Mouse (Mus musculus) v-Abl transformed pro-B cells (cell line): ENCODE measurements around the gene Stard13.

ENCODE experiments used
- in situ Hi-C, 2 experiments: fragments of 400-800 bp; cut with MboI; formaldehyde crosslinking; loops; one replicate each; pipeline ENCODE4 v1.15.1; 2025; ENCODE audit not compliant: unreplicated experiment in 2 of 2

Stard13 gene

DNA sequence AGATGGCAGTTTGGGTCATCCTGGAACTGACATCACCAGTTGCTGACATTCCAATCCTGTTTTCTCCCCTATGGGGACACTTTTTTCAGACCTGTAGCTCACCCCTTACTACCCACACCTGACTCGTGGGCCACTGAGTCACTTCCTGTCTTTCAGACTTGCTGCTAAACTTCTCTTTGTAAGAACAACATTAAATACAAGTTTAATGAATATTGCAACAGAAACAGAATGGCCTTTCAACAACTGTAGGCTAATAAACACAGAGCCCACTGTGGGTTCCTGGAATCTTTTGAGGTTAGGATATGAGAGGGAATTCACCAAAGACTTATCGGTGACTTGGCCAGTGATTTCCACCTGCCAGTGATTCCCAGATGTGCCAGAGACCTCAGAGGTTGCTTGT lies 123.8 kb downstream of the Stard13 start:
- in situ Hi-C loops: no loop called here

- in situ Hi-C loops: no loop called here
Measured at GRCm38 (mm10) chr5:151108955-151109354, 124.7 kb downstream of the Stard13 start.

- in situ Hi-C loops: no loop called here
Measured at GRCm38 (mm10) chr5:151108291-151108897, 125.2 kb downstream of the Stard13 start.

DNA sequence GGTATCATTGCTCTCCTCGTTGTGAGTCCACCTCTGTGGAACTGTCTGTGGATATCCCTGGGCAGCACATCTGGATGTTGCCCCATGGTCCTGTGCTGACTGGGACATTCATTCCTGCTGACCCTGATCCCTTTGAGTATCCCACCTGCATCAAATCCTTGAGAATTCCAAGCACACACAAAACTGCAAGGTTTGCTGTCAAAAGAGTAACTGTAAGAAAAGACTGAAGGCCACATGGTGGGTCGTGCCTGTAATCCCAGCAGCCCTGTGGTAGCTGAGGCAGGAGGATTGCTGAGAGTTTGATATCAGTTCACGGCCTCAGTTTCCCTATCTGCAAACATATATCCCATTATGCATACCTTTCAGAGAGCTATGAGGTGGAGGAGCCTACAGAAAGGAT lies 126.8 kb downstream of the Stard13 start:
- in situ Hi-C loops: no loop called here

- in situ Hi-C loops: no loop called here
Measured at GRCm38 (mm10) chr5:151105054-151105971, 128.3 kb downstream of the Stard13 start.

DNA sequence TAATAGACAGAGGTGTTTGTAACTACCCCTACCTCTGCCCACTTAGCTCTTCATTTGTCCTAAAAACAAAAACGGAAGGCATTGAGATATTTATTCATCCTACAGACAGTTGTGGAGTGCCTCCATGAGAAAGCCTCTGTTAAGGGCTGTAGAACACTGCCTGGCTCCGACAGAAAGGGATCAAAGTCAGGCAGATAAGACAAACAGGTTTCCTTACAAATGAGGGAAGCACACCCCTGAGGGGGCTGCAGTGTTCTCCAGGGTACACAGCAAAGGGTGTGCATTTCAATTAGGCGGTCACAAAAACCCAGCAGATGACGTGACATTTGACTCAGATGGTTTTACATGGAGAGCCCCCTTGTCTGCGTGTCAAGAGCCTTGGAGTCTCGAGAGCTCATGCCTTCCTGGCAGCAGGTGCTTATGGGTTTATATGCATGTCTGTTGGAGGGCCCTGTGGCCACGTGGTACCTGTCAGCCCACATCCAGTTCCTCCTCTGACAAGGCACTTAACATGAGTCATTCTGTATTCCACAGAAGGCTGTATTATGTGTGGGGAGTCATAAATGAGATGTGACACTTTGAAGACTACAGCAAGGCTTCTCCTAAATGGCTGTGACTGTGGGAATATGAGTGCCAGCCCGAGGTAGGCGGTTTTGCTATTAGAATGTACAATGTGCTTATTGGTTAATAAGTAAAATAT lies 129.1 kb downstream of the Stard13 start:
- in situ Hi-C loops: no loop called here

GRCm38 (mm10) chr5:151103284-151103683 lies 130.4 kb downstream of the Stard13 start:
- in situ Hi-C loops: no loop called here

GRCm38 (mm10) chr5:151102262-151102661 lies 131.4 kb downstream of the Stard13 start:
- in situ Hi-C loops: no loop called here

DNA sequence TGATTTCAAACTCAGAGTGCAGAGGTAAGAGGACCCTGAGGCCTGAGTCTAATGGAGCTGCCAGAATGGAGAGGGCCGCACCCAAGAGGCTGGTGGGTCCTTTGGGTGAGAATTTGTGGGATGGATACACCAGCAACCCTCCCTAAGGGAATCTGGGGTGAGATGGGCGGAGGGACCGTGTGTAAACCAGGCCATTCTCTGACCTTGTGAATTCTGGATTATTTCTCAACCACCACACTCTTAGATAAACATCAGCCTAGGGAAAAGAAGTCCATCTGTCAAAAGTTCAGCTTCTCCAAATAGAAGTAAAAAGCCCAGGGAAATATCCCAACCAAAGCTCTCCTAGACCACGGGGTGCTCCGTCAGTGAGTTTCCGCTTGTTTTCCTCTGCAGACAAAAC lies 137.6 kb downstream of the Stard13 start:
- in situ Hi-C loops: no loop called here

- in situ Hi-C loops: no loop called here
Measured at GRCm38 (mm10) chr5:151092886-151093665, 140.6 kb downstream of the Stard13 start.

DNA sequence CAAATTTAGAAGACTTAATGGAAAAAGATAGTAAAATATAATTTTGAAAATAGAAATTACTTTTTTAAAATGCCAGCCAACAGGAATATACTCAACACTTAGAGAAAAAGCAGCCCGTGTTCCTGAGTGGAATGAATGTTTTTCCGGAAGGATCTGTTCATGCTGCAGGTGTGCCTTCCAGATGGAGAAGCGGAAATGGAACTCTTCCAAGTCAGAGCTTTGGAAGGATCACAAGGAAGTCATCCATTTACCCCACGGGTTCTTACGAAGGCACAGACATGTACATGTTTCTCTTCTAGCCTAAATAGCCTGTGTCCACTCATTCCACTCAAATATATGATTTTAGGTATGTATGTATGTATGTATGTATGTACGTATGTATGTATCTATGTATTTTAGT lies 142.6 kb downstream of the Stard13 start:
- in situ Hi-C loops: no loop called here

- in situ Hi-C loops: no loop called here
Measured at GRCm38 (mm10) chr5:151089201-151089600, 144.4 kb downstream of the Stard13 start.

GRCm38 (mm10) chr5:151086425-151087202 lies 147.0 kb downstream of the Stard13 start:
- in situ Hi-C loops: no loop called here

DNA sequence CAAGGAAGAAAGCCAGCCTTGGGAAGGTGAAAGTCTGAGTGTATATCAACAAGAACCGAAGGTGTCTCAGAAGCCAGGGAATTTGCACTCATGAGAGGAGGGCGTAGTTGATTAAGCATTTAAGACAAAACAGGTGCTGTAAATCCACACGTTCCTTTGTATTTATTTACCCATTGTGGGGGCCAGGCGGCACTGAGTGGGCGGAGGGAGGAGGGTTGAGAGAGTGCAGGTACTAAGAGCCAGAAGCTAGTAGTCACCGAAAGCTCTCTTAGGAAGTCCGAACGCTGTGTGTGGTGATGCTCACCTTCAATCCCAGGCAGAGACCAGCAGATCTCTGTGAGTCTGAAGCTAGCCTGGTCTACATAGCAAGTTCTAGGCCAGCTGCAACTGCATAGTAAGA lies 147.9 kb downstream of the Stard13 start:
- in situ Hi-C loops: no loop called here

DNA sequence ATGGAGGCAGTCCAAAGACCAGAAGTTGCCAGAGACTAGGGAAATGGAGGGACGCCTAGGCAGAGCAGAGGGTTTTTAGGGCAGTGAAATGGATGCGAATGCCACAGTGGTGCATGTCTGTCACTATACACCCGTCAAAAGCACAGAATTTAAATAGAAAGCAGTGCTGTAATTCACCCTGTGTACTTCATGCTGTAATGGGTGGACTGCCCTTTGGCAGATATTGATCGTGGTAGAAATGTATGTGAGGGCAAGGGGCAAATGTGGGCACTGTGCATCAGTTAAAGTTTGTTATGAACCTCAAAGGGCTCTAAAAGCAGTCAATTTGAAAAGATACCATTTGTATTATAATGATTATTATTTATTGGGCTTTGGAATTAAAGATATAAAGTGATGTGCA lies 153.4 kb downstream of the Stard13 start:
- in situ Hi-C loops: no loop called here

DNA sequence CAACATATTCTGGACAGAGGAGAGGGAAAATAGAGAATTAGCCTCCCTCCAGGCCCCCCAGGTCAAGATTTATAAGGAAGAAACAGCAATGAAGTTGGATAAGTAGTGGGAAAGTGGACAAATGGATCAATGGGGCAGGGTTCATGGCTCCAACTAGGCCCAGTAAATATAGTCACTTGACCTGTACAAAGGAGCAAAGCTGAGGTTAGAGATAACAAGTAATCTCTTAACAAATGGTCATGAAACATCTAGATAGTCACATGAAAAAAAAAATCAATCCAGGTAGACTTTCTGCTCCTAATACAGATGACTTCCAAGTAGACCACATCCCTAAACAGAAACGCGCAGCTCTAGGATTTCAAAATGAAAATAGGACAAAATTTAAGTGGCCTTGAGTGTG lies 155.7 kb downstream of the Stard13 start:
- in situ Hi-C loops: no loop called here

- in situ Hi-C loops: no loop called here
Measured at GRCm38 (mm10) chr5:151076917-151077316, 156.7 kb downstream of the Stard13 start.

GRCm38 (mm10) chr5:151074282-151074681 lies 159.4 kb downstream of the Stard13 start:
- in situ Hi-C loops: no loop called here

DNA sequence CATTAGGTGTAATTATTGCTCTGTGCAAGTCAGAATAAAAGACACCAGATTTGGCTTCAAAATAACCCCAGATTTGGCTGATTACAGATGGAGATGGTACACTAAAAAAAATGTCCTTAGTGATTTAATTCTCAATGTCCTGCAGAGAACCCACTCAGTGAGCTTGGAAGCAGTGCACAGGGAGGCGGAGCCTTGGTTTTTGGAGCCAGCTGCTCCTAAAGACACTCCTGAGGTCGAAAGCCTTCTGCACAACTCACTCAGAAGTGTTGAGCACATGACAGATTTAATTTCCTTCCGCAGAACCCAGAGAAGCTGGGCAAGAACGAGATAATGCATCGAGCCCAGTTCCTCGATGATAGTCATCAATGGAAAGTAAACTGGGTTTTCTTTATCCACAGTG lies 162.2 kb downstream of the Stard13 start:
- in situ Hi-C loops: no loop called here

- in situ Hi-C loops: no loop called here
Measured at GRCm38 (mm10) chr5:151070896-151071295, 162.7 kb downstream of the Stard13 start.
